Mouse (Mus musculus): ENCODE measurements at regions not wholly inside any gene's neighbourhood (a gene's known extent, or its start where the extent isn't known, plus 50 kb on each side); places are given as distances from the start of the nearest gene placed in this dataset.
"Not testable (repeated sequence)": the region's sequence is repeated elsewhere in the genome, so short reads cannot be mapped to it uniquely, and the experiment has no call there.

DNA sequence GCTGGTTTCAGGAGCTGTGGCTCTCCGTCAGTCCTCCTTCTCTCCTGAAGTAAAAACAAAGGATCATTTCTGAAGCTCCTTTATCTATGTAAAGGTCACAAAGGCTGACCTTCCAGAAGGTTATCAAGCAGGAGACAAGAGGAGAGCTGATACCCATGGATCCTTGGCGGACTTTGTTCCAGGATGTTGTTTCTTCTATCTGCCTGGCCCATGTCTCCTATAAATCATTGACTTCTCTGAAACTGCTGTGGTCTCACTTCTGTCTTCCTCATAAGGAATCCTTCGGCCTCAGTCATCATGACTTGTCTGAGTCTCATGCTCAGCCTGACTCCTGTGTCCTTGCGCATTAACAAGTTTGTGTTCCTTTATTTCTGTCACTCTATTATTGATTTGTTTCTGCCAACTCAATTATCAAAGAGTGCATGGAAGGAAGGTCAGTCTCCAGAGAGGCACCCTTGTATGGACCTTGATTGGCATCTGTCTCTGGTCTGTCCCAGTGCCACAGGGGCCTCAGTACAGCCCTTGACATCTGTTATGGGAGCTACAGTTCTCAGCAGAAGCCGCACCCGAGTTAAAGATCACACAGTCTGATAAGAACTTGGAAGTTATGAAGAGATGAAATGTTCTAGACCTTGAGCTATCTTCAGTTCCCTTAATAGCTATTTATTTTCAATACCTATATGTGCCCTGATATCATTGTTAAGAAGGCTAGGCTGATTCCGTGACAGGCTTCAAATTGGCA, 53.2 kb upstream of the Dazl start:
- DNase-seq (ENCODE audit: low read depth, low spot score), result no peak

DNA sequence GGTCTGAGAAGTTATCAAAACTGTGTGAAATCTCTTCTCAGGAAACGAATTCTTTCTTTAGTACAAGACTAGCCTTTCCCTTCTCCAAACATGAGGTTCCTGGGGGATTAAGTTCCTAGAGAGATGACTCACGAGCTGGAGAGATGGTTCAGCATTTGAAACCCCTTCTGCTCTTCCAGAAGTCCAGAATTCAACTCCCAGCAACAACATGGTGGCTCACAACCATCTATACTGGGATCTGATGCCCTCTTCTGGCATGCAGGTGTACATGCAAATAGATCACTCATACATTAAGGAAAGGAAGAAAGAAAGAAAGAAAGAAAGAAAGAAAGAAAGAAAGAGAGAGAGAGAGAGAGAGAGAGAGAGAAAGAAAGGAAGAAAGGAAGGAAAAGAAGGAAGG, 60.4 kb upstream of the Dazl start:
- DNase-seq (ENCODE audit: low read depth, low spot score), result not testable (repeated sequence)

DNA sequence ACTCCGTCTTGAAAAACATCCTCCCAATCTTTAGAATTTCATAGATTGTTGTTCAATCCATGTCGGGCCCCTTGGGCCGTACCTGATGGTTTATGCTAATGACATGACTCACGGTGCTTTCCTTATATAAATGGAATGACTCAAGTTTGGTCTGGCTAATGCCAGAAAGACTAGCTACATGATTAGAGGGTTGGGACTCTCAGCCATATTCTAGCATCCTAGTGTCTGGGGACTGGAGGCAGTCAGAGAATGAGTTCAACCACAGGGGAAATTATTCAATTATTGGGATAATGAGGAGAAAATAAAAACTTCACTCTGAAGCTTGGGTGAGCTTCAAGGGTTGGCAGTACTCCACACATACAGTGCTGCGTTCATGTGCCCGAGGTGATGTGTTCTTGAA, 60.9 kb upstream of the Dazl start:
- no peak for DNase-seq (ENCODE audit: low read depth, low spot score)

DNA sequence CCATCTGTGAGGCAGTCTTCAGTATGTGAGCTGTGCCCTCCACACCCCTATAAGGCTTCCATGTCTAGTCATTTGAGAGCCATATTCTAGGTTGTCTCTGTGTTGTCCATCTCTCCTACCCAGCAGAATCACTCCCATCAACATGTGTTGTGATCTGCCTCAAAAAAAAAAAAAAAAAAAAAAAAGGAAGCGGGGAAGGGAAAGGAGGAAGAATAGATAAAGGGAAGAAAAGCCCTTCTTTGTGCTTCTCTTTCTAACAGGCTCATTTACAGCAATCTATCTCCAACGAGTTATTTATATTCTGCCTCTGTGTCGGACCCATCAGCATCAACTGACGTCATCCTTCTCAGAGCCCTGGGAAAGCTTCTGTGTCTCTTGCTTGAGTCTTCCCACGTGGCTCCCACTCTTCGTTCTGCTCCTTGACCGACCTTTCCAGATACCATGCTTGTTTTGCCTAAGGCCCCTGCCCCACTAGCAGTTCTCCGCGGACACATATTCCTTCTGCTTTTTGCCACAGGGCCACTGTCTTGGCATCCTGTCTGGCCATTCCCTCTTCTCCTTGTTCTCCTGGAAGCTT, 68.3 kb upstream of the Dazl start:
- DNase-seq (ENCODE audit: low read depth, low spot score), result no peak

DNA sequence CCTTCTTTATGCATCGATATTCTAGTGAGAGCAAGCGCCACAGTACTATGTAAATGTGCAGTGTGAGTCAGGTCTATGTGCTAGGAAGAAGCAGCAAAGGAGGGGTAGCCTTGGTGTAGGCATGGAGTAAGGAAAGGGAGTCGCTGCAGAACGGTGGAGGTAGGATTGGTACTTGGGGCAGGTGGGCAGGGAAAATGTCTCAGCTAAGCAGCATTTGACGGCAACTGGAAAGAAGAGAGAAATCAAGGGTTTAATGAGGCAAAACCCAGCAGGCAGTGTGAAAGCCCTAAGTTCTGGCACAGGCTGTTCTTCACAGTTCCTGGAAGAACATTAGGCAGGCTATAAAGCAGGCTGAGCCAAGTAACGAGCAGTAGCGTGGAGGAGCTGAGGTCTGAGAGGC, 72.0 kb upstream of the Dazl start:
- no peak for DNase-seq (ENCODE audit: low read depth, low spot score)

DNA sequence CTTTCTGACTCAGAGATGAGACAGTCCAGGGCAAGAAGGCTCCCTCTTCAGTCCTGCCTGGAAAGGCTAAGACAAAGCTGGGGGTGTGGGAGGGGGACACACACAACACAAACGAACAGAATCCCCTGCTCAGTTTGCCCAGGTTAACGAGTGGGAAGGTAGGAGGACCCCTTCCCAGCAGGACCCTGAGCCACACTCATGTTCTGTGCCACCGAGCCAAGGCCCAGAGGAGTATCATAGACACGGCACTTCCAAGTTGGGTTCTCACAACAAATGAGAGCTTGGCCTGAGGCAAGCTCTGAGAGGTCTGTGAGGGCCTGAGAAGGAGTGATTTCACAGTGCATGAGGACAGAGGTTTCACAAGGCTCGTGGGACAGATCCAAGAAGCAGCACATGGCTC, 72.7 kb upstream of the Dazl start:
- DNase-seq (ENCODE audit: low read depth, low spot score), result no peak

DNA sequence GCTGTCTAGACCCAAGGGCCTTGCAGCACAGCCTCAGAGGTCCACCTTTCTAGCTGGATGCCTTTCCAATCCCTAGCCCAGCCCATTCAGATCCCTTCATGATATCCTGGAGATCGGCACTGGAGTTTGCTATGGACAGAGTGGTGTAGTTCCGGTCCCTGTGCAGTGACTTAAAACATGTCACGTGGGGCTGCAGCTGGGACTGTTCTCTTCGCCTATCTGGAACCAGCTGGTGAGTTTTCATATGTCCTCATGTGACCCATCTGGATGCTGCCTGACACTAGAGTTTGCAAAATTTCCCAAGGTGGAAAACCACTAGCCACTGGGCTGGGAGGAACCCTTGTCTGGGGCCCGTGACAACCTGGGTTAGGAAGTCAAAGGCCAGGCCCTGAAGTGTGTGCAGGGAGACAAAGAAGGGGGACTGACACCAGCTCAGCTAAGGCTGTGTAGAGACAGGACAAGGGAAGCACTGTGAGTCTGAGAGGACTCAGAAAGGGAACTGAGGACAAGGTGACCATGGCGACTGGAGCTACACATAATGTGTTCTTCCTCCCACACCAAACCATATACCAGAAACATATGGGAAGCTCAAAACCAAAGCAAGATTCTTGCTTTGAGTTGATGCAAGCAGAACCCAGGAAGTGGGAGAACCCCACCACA, 75.9 kb upstream of the Dazl start:
- no peak for DNase-seq (ENCODE audit: low read depth, low spot score)

DNA sequence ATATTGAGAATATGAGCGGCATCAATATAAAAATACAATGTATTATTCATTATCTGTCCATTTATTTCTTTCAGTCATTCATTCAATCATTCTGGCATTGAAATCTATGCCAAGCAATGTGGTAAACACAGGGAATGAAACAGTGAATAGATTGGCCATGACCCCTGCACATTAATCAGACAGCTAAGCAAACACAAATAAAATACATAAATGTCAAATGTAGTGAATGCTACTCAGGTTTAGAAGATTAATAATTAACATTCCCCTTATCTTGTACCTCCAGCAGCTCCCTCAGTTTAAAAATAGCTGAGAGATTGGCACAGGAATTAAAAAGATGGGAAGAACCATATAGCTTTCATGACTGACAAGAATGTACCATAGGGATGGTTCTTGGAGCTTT, 77.0 kb upstream of the Dazl start:
- no peak for DNase-seq (ENCODE audit: low read depth, low spot score)

DNA sequence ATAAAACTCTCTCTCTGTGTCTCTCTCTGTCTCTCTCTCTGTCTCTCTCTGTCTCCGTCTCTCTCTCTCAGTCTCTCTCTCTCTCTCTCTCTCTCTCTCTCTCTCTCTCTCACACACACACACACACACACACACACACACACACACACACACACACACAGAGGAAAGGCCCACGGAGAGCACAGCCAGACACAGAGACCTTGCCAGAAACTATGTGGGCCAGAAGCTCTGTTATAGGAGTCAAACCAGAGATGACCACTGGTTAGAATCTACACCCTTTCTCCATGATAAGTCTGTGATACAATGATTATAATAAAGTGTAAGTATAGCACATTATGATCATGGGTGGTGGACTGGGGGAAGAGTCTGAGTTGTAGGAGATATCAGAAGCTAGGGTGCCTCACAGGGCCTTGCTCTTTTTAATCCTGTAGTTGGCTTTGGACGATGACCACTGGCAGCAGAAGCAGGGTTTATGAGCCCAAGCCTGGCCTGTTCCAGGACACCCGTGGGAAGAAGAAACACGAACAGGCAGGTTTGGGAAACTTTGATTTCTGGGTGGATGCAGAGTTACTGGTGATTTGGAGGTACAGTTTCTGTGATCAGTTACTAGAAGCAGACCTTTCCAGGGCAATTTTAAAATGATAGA, 80.2 kb upstream of the Dazl start:
- no peak for DNase-seq (ENCODE audit: low read depth, low spot score)

DNA sequence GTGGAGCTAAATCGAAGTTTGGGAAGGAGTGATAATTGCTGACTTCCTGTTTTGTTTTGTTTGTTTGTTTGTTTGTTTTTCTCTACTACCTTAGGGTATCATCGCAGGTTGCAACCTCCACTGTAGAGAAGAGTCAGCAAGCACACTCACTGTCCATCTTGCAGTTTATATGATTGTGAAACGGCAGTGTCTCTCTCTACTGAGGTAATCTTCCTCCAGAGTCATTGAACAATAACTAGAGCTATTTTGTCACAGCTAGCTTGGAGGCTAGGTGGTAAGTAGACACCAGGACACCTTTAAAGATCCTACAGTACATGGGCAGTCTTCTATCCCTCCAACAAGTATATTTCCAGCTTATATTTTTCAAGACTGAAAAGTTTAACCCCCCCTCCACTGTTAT, 82.0 kb upstream of the Dazl start:
- DNase-seq (ENCODE audit: low read depth, low spot score), result no peak

DNA sequence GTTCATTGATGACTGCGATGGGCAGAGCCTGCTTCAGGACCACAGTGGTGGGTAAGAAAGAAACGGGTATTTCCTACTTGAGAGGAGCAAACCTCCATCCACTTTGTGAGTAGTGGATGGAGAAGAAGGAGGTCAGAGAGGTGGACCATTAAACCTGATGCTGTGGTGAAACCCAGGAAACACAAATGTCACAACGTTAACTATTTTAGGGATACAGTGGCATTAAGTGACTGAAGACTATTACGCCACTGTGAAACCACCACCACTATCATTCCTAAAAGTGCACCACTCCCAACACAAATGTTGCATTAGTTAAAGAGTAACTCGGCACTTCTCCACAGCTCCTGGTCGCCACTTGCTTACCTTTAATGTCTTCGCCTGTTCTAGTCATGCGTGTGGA, 83.3 kb upstream of the Dazl start:
- no peak for DNase-seq (ENCODE audit: low read depth, low spot score)

DNA sequence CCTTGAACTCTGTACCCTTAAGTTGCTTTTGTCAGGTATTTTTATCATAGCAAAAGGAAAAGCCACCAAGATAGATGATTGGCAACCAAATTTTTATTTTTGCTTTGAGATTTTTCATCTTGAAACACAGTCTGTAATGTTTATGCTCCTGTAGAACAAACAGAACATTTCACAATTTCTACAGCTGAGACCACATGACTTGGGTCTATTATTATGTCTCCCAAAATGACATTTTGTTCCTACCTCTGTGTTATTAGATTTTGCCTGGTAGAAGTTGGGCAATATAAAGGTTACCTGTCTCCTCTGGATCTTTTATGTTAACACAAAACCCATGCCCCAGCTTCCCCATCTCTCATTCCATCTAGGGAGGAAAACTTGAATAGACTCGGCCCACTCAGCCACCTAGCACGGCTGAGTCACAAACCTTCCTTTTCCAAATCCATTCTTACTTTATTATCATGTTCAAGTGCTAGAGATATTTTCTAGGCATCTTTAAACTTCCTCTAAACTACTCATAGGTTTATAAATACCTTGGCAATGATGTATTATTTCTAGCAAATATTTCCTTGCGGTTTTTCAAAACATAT, 84.8 kb upstream of the Dazl start:
- no peak for DNase-seq (ENCODE audit: low read depth, low spot score)

DNA sequence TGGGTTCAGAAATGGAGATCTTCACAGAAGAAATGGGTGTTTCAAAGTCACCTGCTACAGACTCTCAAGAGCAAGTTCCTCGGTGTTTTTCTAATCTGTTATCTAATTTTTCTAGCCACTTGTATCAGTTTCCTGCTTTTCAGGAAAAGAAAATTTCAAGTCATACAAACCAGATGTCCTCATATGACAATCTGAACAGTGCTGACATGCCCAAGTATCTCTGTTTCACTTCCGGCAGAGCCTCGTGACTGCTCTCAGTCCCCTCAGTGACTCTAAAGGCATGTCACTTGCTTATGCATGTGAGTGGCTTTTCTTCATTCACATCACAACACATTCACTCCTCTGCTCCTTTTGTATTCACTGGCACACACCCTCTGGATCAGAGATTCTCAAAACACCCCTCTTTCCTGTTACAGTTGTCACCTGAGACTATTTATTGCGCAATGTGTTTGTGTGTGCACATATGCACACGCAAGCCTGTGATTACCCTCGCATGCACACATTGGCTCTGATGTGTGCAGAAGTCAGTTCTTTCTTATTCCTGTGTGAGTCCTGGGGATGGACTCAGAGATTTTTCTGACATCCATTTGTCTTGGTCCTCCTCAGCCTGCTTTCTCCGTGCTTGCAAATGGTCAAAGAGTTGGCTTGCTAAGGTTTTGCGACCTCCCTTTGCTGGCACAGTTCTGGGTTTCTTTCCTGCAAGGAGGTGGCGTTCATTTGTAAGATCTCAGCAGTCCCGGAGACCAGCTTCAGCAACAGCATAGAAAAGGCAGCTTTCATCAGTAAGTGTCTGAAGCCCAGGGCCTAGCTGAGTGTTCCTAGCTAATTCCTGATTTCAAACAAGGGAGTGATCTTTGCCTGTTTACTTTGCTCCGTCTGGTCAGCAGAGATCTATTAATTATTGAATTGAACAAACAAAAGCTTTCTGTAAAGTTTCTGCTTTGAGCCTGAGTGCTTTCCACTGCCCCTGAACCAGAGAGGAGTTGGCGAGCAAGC, 95.6 kb upstream of the Dazl start:
- DNase-seq (ENCODE audit: low read depth, low spot score), result no peak

DNA sequence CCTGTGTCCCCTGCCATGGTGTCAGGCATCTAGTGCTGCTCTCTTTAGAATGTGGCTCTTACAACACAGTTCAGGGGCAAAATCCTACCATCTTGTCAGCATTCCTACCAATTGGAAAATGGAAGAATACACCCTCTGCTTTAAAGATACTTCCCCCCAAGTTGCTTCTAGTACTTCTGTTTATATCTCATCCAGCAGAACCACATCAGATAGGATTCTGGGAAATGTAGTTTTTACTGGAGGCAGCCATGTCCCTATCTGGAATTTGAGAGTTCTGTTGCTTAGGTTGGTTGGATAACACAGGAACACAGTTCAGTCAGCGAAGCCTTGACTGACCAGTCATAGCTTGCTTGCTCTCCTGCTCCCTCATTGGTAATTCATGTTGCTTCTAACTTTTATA, 96.7 kb upstream of the Dazl start:
- DNase-seq (ENCODE audit: low read depth, low spot score), result no peak

DNA sequence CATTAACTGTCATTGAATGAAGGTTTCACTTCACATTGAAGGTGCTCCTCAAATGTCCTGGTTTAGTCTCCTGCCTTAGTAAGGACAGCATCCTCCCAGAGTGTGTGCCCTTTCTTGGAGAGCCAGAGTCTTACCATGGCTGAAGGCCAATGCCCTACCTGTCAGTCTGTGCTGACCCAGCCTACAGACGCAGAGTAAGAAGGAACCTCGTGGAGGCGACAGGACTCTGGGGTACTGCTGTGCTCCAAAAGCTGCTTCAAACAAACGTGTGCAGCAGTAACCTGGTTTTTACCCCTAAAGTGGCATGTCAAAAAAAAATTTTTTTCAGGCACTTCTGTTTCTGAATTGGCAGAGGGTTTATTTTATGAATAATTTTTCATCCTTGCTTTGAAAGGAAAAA, 97.8 kb upstream of the Dazl start:
- no peak for DNase-seq (ENCODE audit: low read depth, low spot score)

DNA sequence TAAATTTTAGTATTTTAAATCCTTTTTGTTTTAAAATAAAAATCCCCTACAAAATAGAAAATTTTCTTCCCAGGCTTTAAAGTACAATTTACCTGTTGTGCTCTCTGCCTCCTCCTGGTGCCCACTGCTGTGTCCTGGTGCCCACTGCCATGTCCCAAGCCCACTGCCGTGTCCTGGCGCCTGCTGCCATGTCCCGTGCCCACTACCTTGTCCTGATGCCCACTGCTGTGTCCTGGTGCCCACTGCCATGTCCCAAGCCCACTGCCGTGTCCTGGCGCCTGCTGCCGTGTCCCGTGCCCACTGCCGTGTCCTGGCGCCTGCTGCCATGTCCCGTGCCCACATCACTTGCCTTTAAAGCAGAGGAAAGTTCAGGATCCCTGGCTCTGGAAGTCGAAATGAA, 98.6 kb upstream of the Dazl start:
- no peak for DNase-seq (ENCODE audit: low read depth, low spot score)

DNA sequence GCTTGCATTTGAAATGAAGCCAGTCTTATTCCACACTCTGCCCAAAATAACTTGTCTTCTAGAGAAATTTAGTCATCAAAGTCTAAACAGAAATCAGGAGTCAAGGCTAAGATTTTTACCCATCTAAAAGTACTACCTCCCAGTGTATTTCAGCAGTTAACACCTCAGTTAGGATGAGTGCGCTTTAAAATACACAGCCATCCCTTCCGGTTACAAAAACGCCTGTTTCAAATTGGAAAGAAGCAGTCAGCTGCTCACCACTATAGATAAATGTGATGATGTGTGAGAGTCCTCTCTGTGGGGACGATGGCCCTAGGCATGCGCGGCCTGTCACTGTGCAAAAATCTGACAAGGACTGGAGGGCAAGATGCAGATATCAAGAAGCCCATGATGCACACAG, 99.0 kb upstream of the Dazl start:
- DNase-seq (ENCODE audit: low read depth, low spot score), result no peak

DNA sequence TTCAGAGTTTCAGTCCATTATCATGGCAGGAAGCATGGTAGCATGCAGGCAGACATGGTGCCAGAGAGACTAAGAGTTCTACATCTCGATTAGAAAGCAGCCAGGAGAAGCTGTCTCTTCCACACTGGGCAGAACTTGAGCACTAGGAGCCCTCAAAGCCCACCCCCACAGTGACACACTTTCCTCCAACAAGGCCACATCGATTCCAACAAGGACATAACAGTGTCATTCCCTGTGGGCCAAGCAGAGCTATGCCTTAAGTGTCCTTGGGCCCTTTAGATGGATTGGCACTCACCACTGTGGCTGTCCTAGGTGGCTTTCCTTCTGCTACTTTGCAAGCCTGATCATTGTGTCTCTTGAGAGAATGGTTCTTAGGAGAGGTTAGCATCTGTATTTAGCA, 99.5 kb upstream of the Dazl start:
- DNase-seq (ENCODE audit: low read depth, low spot score), result no peak

DNA sequence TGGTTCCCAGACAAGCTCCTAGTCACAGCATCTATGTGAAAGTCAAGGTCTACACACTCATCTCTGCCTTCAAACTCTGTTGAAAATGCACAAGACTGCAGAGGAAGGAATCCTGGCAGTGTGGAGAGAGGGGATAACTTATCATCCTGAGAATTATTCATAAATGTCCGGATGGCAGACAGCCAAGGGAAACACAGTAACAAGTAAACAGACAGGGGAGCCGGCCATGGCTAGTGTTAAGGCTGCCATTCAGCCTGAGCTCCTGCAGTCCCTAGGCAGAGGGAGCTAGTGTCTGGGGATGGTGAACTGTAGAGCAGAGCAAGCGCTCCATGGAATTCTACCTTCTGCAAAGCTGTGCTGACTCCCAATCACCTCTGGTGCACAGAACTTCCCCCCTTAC, 100.3 kb upstream of the Dazl start:
- no peak for DNase-seq (ENCODE audit: low read depth, low spot score)

DNA sequence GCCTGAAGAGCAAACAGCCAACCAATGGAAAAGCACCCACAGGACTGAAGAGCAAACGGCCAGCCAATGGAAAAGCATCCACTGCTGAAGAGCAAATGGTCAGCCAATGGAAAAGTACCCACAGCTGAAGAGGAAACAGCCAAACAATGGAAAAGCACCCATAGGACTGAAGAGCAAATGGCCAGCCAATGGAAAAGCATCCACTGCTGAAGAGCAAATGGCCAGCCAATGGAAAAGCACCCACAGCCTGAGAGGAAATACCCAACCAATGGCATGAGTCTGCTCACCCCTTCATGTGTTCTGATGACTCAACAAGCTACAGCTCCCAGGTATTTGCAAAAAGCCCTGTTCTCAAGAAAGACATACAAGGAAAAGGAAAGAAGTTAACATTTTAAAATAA, 101.4 kb upstream of the Dazl start:
- DNase-seq (ENCODE audit: low read depth, low spot score), result no peak

DNA sequence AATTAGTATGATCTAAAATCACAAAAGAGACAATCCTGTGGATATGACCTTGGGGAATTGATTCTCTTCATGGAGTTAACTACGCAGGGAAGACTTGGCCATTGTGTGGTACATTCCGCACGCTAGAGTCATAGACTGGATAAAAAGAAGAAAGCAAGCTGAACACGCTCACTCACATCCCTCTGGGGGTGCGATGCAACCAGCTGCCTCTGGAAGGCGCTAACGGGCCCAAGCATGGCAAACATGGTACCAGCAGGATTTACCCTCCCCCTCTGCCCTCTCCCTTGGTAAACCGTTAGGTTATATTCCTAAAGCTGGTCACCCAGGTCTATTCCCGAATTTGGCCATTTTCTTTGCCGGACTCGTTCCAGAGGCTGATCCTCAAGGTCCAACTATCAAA, 102.2 kb upstream of the Dazl start:
- no peak for DNase-seq (ENCODE audit: low read depth, low spot score)
